In the genomic region with DNA sequence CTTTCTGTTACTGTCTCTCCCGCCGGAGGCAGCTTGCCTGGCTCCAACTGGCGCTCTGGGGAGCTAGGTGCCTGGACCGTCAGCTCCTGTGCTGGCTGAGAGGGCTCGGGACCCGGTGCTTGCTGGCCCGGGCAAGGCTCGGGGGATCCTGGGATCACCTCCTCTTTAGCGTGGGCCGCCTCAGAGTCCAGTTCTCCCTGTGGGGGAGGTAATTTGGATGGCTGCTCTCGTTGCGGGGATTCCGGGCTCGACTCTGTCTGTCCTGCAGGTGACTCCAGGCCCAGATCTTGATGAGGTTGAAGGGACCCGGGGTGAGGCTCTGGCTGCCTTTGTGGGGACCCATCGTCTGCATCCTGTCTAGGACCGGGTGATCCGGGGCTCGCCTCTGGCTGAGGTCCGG, we compare ENCODE assay signal across 9 mouse cellular contexts. TPM values are rescaled to one million over a fixed set of nuclear protein-coding genes. Genes with fewer than 3 reads are reported as not detected.
DNase-seq lines count a peak whose midpoint lies in the region; ATAC-seq lines count a peak whose summit lies in the region.
"Had no signal": no experiment of that assay in that cellular context is flagged by ENCODE, and none has a peak within 500 bp of the region (broad histone marks: within the 10 kb centered on the region; RNA-seq: fewer than 3 reads in every experiment).

No protein-coding gene starts in this region.

- no peak for ATAC-seq in lung, embryonic 15.5 days (ENCODE audit: borderline replicate concordance, extremely low read depth, low FRiP score, low TSS enrichment)
- no peak for ATAC-seq in neural tube, embryonic 11.5 days (ENCODE audit: insufficient read depth, low FRiP score, low TSS enrichment)

- H3K4me3 ChIP-seq in lung, embryonic 15.5 days = peak overlapping the region; percentile 77
- H3K4me3 ChIP-seq in erythroblast, embryonic 14.5 days (replicated peaks) = peak overlapping the region; percentile 84
- H3K4me3 ChIP-seq in neural tube, embryonic 11.5 days (ENCODE audit: low read depth, low read length) = peak overlapping the region; percentile 82

- intact Hi-C loops in gastrocnemius, postnatal 36 days (cut with DNase I) = loop anchor here (5.0 kb wide), 1 partner anchor 36 kb away; no protein-coding TSS in a partner anchor

- 0 out of 2 replicates have a peak, but pooled peaks cover 3% of the 10 kb centered on the region for H3K27me3 ChIP-seq in lung, embryonic 15.5 days
- H3K27me3 ChIP-seq in erythroblast, embryonic 14.5 days (ENCODE audit: control insufficient read depth) = peaks cover 8% of the 10 kb centered on the region
- no peaks in the 10 kb centered on the region for H3K27me3 ChIP-seq in neural tube, embryonic 11.5 days (ENCODE audit: control insufficient read depth, insufficient read depth, low read length)

- peak overlapping the region; percentile 91 for H3K4me2 ChIP-seq in lung, embryonic 15.5 days
- H3K4me2 ChIP-seq in neural tube, embryonic 11.5 days (ENCODE audit: low read depth) = peak overlapping the region; percentile 100

- H3K4me1 ChIP-seq in lung, embryonic 15.5 days = peaks cover 34% of the 10 kb centered on the region
- peaks cover 37% of the 10 kb centered on the region for H3K4me1 ChIP-seq in erythroblast, embryonic 14.5 days (ENCODE audit: control insufficient read depth)
- H3K4me1 ChIP-seq in neural tube, embryonic 11.5 days (ENCODE audit: control insufficient read depth, insufficient read depth, low read length) = peaks cover 18% of the 10 kb centered on the region

- no peak overlapping the region for H3K27ac ChIP-seq in lung, embryonic 15.5 days
- H3K27ac ChIP-seq in neural tube, embryonic 11.5 days (ENCODE audit: low read depth, low read length) = no peak overlapping the region

- H3K9ac ChIP-seq in lung, embryonic 15.5 days = peak overlapping the region; percentile 82
- H3K9ac ChIP-seq in neural tube, embryonic 11.5 days (ENCODE audit: low read length) = peak overlapping the region; percentile 76

- WGBS in lung, embryonic 15.5 days = 0% methylated on average over 20 of the region's 20 CpGs
- WGBS in neural tube, embryonic 11.5 days = 2% methylated on average over 20 of the region's 20 CpGs

- H3K9me3 ChIP-seq in lung, embryonic 15.5 days = no peaks in the 10 kb centered on the region
- H3K9me3 ChIP-seq in erythroblast, embryonic 14.5 days (ENCODE audit: control insufficient read depth, low read length) = no peaks in the 10 kb centered on the region
- no peaks in the 10 kb centered on the region for H3K9me3 ChIP-seq in neural tube, embryonic 11.5 days (ENCODE audit: control insufficient read depth, low read length)

- no peak for DNase-seq in lung, postnatal 36 days
- DNase-seq in R1 (ENCODE audit: low read depth, low spot score) = peak; percentile 12
- DNase-seq in kidney, postnatal 4 days = peak; percentile 21 to 29
- DNase-seq in neural tube, embryonic 11.5 days (ENCODE audit: low spot score) = no peak
- no peak for DNase-seq in gastrocnemius, postnatal 36 days
- DNase-seq in urinary bladder, postnatal 10 days (ENCODE audit: low spot score) = no peak

- peaks cover 15% of the 10 kb centered on the region for H3K36me3 ChIP-seq in lung, embryonic 15.5 days
- H3K36me3 ChIP-seq in erythroblast, embryonic 14.5 days (ENCODE audit: control insufficient read depth) = peaks cover 28% of the 10 kb centered on the region
- peaks cover 6% of the 10 kb centered on the region for H3K36me3 ChIP-seq in neural tube, embryonic 11.5 days (ENCODE audit: control insufficient read depth, insufficient read depth, low read length)

RNA-seq across cellular contexts. Expression of gene Ccdc86, which starts 0.7 kb away (rescaled TPM):
- 26.2 and 26.6 TPM in 2 replicates for polyA plus RNA-seq in lung, embryonic 15.5 days (2015; fragmentation: Nextera tagmentation; extraction: Ambion mirVana)
- 1.2 and 1.4 TPM in 2 replicates for polyA plus RNA-seq in erythroblast, embryonic 14.5 days (2012)
- polyA plus RNA-seq in neural tube, embryonic 11.5 days (2014; fragmentation: Nextera tagmentation; extraction: Ambion mirVana) = 23.4 and 24.1 TPM in 2 replicates
- 10 to 100 TPM; 14.7 to 15.2 TPM for total RNA-seq in gastrocnemius, postnatal 36 days (2021)

RNA-seq across cellular contexts. Expression of gene Ptgdr2, which starts 11.5 kb away (rescaled TPM):
- polyA plus RNA-seq in lung, embryonic 15.5 days (2015; fragmentation: Nextera tagmentation; extraction: Ambion mirVana) = 0.09 and 0.11 TPM in 2 replicates
- polyA plus RNA-seq in erythroblast, embryonic 14.5 days (2012) = not detected in 2 replicates
- polyA plus RNA-seq in neural tube, embryonic 11.5 days (2014; fragmentation: Nextera tagmentation; extraction: Ambion mirVana) = not detected in 2 replicates
- not detected for total RNA-seq in gastrocnemius, postnatal 36 days (2021)

RNA-seq across cellular contexts. Expression of gene Ms4a10, which starts 26.1 kb away (rescaled TPM):
- polyA plus RNA-seq in lung, embryonic 15.5 days (2015; fragmentation: Nextera tagmentation; extraction: Ambion mirVana) = not detected in 2 replicates
- not detected in 2 replicates for polyA plus RNA-seq in erythroblast, embryonic 14.5 days (2012)
- not detected in 2 replicates for polyA plus RNA-seq in neural tube, embryonic 11.5 days (2014; fragmentation: Nextera tagmentation; extraction: Ambion mirVana)
- total RNA-seq in gastrocnemius, postnatal 36 days (2021) = not detected

RNA-seq across cellular contexts. Expression of gene Zp1, which starts 28.0 kb away (rescaled TPM):
- not detected in 2 replicates for polyA plus RNA-seq in lung, embryonic 15.5 days (2015; fragmentation: Nextera tagmentation; extraction: Ambion mirVana)
- not detected in 2 replicates for polyA plus RNA-seq in erythroblast, embryonic 14.5 days (2012)
- not detected in 2 replicates for polyA plus RNA-seq in neural tube, embryonic 11.5 days (2014; fragmentation: Nextera tagmentation; extraction: Ambion mirVana)
- total RNA-seq in gastrocnemius, postnatal 36 days (2021) = not detected

RNA-seq across cellular contexts. Expression of gene Ms4a15, which starts 44.6 kb away (rescaled TPM):
- 0.27 TPM in 1 of 2 replicates, not detected in the other for polyA plus RNA-seq in lung, embryonic 15.5 days (2015; fragmentation: Nextera tagmentation; extraction: Ambion mirVana)
- polyA plus RNA-seq in erythroblast, embryonic 14.5 days (2012) = not detected in 2 replicates
- polyA plus RNA-seq in neural tube, embryonic 11.5 days (2014; fragmentation: Nextera tagmentation; extraction: Ambion mirVana) = not detected in 2 replicates
- not detected for total RNA-seq in gastrocnemius, postnatal 36 days (2021)
- total RNA-seq: gastrocnemius, postnatal 4 days had no signal

Comparison
In these comparisons a context has a peak if more than half of its experiments do, and no peak if none do; other contexts are left out.
1. DNase-seq: peak in R1 (single experiment) and kidney, postnatal 4 days (2 of 2); none in lung, postnatal 36 days (single experiment), neural tube, embryonic 11.5 days (single experiment), gastrocnemius, postnatal 36 days (0 of 2) and urinary bladder, postnatal 10 days (single experiment).
2. RNA of gene Ccdc86, which starts 0.7 kb away (polyA plus RNA-seq): 26.2 to 26.6 TPM in lung, embryonic 15.5 days and 23.4 to 24.1 TPM in neural tube, embryonic 11.5 days; 1.2 to 1.4 TPM in erythroblast, embryonic 14.5 days; every median in the first group is over 10 times any median in the second.
3. Peak in every context shown above with its lines, with median percentiles within 50 percentile points of each other: H3K4me3 ChIP-seq.